Mouse (Mus musculus) MEL (cell line): ENCODE results near the gene Txndc5.

Experiments used
- BHLHE40 ChIP-seq: IDR thresholded peaks from 2 replicates; pipeline ENCODE4 v1.6.1; 2012; ENCODE audit warnings: low read depth, mild to moderate bottlenecking, inconsistent platforms, low read length, improper control_type of control experiment, borderline replicate concordance
- CHD1 ChIP-seq: IDR thresholded peaks from 2 replicates; pipeline ENCODE4 v1.6.1; 2012; ENCODE audit warnings: low read depth, mild to moderate bottlenecking, inconsistent platforms, low read length, improper control_type of control experiment
- CTCF ChIP-seq, 3 experiments: IDR thresholded peaks in 2 of 3; conservative IDR thresholded peaks in 1 of 3; 2 replicates each; pipeline ENCODE4 v1.5.1; 2011 to 2012; ENCODE audit warnings: low read length in 3 of 3, low read depth in 2 of 3, mild to moderate bottlenecking in 2 of 3, improper control_type of control experiment in 1 of 3, inconsistent platforms in 1 of 3, mixed read lengths in 1 of 3, moderate library complexity in 1 of 3; ENCODE audit not compliant: control insufficient read depth in 1 of 3, insufficient read depth in 1 of 3, poor library complexity in 1 of 3, severe bottlenecking in 1 of 3
- HCFC1 ChIP-seq: IDR thresholded peaks from 2 replicates; pipeline ENCODE4 v1.6.1; 2012; ENCODE audit warnings: low read depth, mild to moderate bottlenecking, inconsistent platforms, low read length, improper control_type of control experiment, moderate library complexity
- KAT2A ChIP-seq: conservative IDR thresholded peaks from 2 replicates; pipeline ENCODE4 v1.6.1; 2012; ENCODE audit warnings: low read depth, low read length, improper control_type of control experiment, inconsistent platforms
- MAZ ChIP-seq: IDR thresholded peaks from 2 replicates; pipeline ENCODE4 v1.6.1; 2012; ENCODE audit warnings: low read depth, mild to moderate bottlenecking, inconsistent platforms, low read length, improper control_type of control experiment
- MYB ChIP-seq: IDR thresholded peaks from 2 replicates; pipeline ENCODE4 v1.6.1; 2011; ENCODE audit warnings: mild to moderate bottlenecking, low read depth, low read length, improper control_type of control experiment
- NELFE ChIP-seq: IDR thresholded peaks from 2 replicates; pipeline ENCODE4 v1.6.1; 2011; ENCODE audit warnings: low read depth, low read length, improper control_type of control experiment
- POLR2A ChIP-seq, 2 experiments: IDR thresholded peaks; 2 replicates each; pipeline ENCODE4 v1.6.1; 2011 to 2012; ENCODE audit warnings: low read length in 2 of 2, mild to moderate bottlenecking in 2 of 2, control low read depth in 1 of 2, improper control_type of control experiment in 1 of 2, low read depth in 1 of 2, moderate library complexity in 1 of 2; ENCODE audit not compliant: control insufficient read depth in 1 of 2, insufficient read depth in 1 of 2, poor library complexity in 1 of 2
- RAD21 ChIP-seq: IDR thresholded peaks from 2 replicates; pipeline ENCODE4 v1.6.1; 2011; ENCODE audit warnings: mild to moderate bottlenecking, low read depth, low read length, improper control_type of control experiment
- USF1 ChIP-seq: IDR thresholded peaks from 2 replicates; pipeline ENCODE4 v1.6.1; 2014; ENCODE audit warnings: low read depth, mild to moderate bottlenecking, inconsistent platforms, low read length, improper control_type of control experiment, moderate library complexity
- ZKSCAN1 ChIP-seq: IDR thresholded peaks from 2 replicates; pipeline ENCODE4 v1.6.1; 2012; ENCODE audit warnings: low read depth, mild to moderate bottlenecking, inconsistent platforms, low read length, improper control_type of control experiment, moderate library complexity
- ZMIZ1 ChIP-seq: IDR thresholded peaks from 2 replicates; pipeline ENCODE4 v1.6.1; 2012; ENCODE audit warnings: low read depth, mild to moderate bottlenecking, inconsistent platforms, low read length, improper control_type of control experiment, moderate library complexity

- no peak for TF ChIP-seq MYB
- no peak for TF ChIP-seq POLR2A (IDR thresholded peaks at IDR 0.05; ENCODE audit: control insufficient read depth in 1 of 2, insufficient read depth in 1 of 2, low read depth in 1 of 2, low read length in 2 of 2, poor library complexity in 1 of 2)
- TF ChIP-seq RAD21: no peak
- no peak for TF ChIP-seq CTCF (IDR thresholded peaks at IDR 0.05 in 2 of 3, conservative IDR thresholded peaks at IDR 0.05 in 1 of 3; ENCODE audit: control insufficient read depth in 1 of 3, insufficient read depth in 1 of 3, low read depth in 2 of 3, low read length in 3 of 3, poor library complexity in 1 of 3, severe bottlenecking in 1 of 3)
- no peak for TF ChIP-seq HCFC1
- no peak for TF ChIP-seq USF1
- no peak for TF ChIP-seq MAZ
- TF ChIP-seq BHLHE40: no peak
- no peak for TF ChIP-seq NELFE
- TF ChIP-seq ZKSCAN1: no peak
- TF ChIP-seq KAT2A: no peak
- TF ChIP-seq ZMIZ1: no peak
- TF ChIP-seq CHD1: no peak
Observed at GRCm38 (mm10) chr13:38473497-38473896, 55.1 kb downstream of the Txndc5 start.
